Mouse (Mus musculus) kidney, adult 2 months (tissue): ENCODE measurements around the gene Ubr7.
A peak's percentile ranks its signal among the peaks of the same experiment; 100 is the strongest.

Experiments used
- CTCF ChIP-seq: fragments of 200-500 bp; conservative IDR thresholded peaks from 2 replicates; pipeline ENCODE4 v1.5.1; 2011; ENCODE audit warnings: low read depth, mild to moderate bottlenecking, control low read depth, low read length, moderate library complexity, mixed read lengths; ENCODE audit not compliant: insufficient read depth, insufficient read length
- POLR2A ChIP-seq: fragments of 200-500 bp; IDR thresholded peaks from one replicate; pipeline ENCODE4 v1.6.1; 2011; ENCODE audit warnings: low read depth, low read length, control low read depth

DNA sequence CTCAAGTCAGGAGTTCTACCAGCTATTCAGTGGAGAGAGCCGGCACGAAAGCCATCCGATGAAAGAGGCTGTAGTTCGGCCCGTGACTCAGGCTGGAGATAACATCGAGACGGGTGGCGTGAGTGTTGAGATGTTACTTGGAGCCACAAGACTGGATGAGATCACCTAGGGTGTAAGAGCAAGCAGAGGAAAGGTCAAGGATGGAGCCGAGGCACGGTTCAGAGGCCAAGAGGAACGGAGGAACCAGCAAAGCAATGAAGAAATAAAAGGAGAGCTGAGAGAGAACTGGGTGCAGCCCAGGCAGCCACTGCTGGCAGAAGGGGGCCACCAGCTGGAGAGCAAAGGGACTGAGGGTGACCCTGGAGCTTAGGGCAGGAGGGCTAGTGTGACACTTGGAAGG, 49.5 kb upstream of the Ubr7 start:
- TF ChIP-seq POLR2A (no peak), CTCF (peak; percentile 45; the same call in 1 of the 2 replicates)
